Mouse (Mus musculus) intestine, embryonic 16.5 days (tissue): ENCODE data around the gene Katna1. TPM values are rescaled to one million over a fixed set of nuclear protein-coding genes. Genes with fewer than 3 reads are reported as not detected.

Experiments
- ATAC-seq: fragments of 200-750 bp; cut with Nextera tagmentation; 2 replicates; pipeline ENCODE4 v1.8.0; 2017; ENCODE audit warnings: moderate TSS enrichment, moderate library complexity
- H3K27ac ChIP-seq: fragments of 300-500 bp; sonication (generic); 2 replicates; pipeline ENCODE4 v1.5.1; 2014; ENCODE audit warnings: mild to moderate bottlenecking, low read length
- H3K27me3 ChIP-seq: fragments of 300-500 bp; sonication (generic); replicated peaks from 2 replicates; pipeline ENCODE4 v1.6.1; 2014; ENCODE audit warnings: low read length, control low read depth, mixed read lengths; ENCODE audit not compliant: control insufficient read depth, insufficient read depth
- H3K36me3 ChIP-seq: fragments of 300-500 bp; sonication (generic); 2 replicates; pipeline ENCODE4 v1.6.1; 2014; ENCODE audit warnings: low read length, control low read depth; ENCODE audit not compliant: control insufficient read depth, insufficient read depth
- H3K4me1 ChIP-seq: fragments of 300-500 bp; sonication (generic); 2 replicates; pipeline ENCODE4 v1.6.1; 2014; ENCODE audit warnings: low read length, control low read depth, mixed read lengths; ENCODE audit not compliant: control insufficient read depth, insufficient read depth
- H3K4me2 ChIP-seq: fragments of 300-500 bp; sonication (generic); 2 replicates; pipeline ENCODE4 v1.6.1; 2014; ENCODE audit warnings: low read depth, low read length, control low read depth
- H3K4me3 ChIP-seq: fragments of 300-500 bp; sonication (generic); 2 replicates; pipeline ENCODE4 v1.5.1; 2014; ENCODE audit warnings: mild to moderate bottlenecking, low read length
- H3K9ac ChIP-seq: fragments of 300-500 bp; sonication (generic); 2 replicates; pipeline ENCODE4 v1.6.1; 2014; ENCODE audit warnings: low read depth, low read length
- H3K9me3 ChIP-seq: fragments of 300-500 bp; sonication (generic); 2 replicates; pipeline ENCODE4 v1.6.1; 2016; ENCODE audit warnings: low read length, control low read depth; ENCODE audit not compliant: control insufficient read depth
- WGBS: fragments of 180-500 bp; shearing (Covaris S2); extraction: QIAGEN DNeasy Blood & Tissue Kit; methylation state at CpG from one replicate; pipeline ENCODE4 v1.1.7; 2014; 5-methylcytosine and 5-hydroxymethylcytosine counted together
- polyA plus RNA-seq: library from polyadenylated mRNA; unstranded; fragments of >200 nt; fragmentation: Nextera tagmentation; extraction: Ambion mirVana; gene quantifications from 2 replicates; pipeline ENCODE4 v1.2.1, GENCODE M21; 2015

Katna1 gene
- polyA plus RNA-seq, 1 experiment from 2014 or later: 60.4 TPM

DNA sequence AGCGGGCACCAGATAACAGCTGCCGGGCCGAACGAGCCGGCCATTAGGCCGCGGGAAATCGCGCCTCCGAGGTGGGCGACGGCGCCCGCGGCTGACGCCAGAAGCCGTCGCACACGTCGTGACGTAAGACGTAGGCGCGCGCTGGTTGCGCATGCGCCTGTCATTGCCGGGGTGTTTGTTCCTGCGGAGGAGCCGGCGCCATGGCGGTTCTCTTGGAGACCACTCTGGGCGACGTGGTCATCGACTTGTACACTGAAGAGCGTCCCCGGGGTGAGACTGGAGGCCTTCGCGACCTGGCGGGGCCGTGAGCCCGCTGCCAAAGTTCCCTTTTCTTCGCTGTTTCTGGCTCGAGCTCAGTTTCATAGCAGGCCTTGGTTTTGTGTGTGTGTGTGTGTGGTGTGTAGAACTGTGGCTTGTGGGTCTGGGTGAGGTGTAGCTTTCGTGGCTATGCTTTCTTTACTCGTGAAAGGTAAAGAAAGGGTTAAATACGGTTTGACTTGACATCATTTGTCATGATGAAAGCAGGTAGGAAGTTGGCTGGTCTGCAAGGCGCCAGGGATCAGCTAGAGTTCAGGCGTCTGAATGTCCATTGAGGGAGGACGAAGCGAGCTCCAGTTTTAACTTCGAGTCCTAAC is 67.1 kb downstream of the Katna1 start, which contains the start of the genes Ginm1 and Ppil4:
Gene Ginm1 (minus strand): TSS at position 74 of the 635 bp plus-strand sequence.
Gene Ppil4 (plus strand): TSS at position 141 of the 635 bp plus-strand sequence.
- Histone ChIP-seq H3K9me3 (no peaks in the 10 kb centered on the region), H3K36me3 (peaks cover 8% of the 10 kb centered on the region; the same call in 1 of the 2 replicates), H3K4me2 (peak within 1 kb of the TSS; percentile 83), H3K4me3 (peak within 1 kb of the TSS; percentile 94), H3K4me1 (peaks cover 13% of the 10 kb centered on the region), H3K27ac (peak within 1 kb of the TSS; percentile 63), H3K9ac (peak within 1 kb of the TSS; percentile 92), H3K27me3 (no peaks in the 10 kb centered on the region)
- ATAC-seq: peak; percentile 91
- WGBS: under 1% methylated on average over 52 of the region's 52 CpGs

DNA sequence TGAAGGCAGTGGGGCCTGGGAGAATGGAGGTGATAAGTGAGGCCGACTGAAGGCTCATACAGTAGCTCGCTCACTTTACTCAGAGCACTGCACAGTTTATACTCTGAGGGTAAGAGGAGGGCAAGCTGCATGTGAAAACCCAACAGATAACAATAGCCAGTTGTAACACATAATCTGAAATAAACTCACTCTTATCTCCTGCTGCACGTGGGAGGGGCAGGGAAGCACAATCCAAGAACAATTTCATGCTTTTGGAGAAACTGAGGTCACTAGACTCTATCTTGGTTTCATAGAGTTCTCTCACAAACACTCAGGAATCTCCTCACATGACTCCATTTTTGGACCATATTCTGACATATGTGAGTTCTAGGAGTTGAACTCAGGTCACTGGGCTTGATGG is 75.5 kb downstream of the Katna1 start:
- no peaks in the 10 kb centered on the region for H3K9me3 ChIP-seq
- H3K4me1 ChIP-seq: no peaks in the 10 kb centered on the region
- H3K4me3 ChIP-seq: no peak overlapping the region
- H3K9ac ChIP-seq: no peak overlapping the region
- ATAC-seq: no peak
- no peaks in the 10 kb centered on the region for H3K27me3 ChIP-seq
- H3K36me3 ChIP-seq: peaks cover 10% of the 10 kb centered on the region; the same call in 1 of the 2 replicates
- 91% methylated on average over 3 of the region's 3 CpGs for WGBS
- H3K27ac ChIP-seq: no peak overlapping the region
- H3K4me2 ChIP-seq: no peak overlapping the region

DNA sequence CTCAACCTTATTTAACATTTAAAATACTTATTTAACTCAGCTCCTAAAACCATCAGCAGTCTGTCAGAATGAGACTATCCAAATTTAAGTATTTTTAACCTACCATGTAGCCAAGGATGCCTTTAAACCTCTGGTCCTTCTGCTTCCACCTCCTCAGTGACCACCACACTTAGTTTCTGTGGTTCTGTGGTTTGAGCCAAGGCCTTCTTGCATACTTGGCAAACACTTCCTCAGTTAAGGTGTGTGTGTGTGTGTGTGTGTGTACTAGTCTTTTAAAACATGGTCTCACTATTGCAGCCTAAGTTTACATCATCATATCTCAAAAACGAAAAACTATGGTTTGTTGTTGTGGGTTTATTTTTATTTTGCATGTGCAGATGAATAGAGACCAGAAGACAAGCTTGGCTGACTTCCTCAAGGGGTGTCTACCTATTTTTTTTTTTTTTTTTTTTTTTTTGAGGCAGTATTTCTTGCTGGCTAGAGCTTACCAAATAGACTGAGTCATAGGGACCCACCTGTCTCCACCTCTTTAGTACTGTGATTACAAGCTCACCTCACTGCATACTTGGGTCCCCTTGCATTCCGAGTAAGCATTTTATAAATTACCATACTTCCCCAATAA is 76.8 kb downstream of the Katna1 start:
- no peaks in the 10 kb centered on the region for H3K27me3 ChIP-seq
- H3K9me3 ChIP-seq: no peaks in the 10 kb centered on the region
- H3K4me2 ChIP-seq: no peak overlapping the region
- H3K9ac ChIP-seq: no peak overlapping the region
- no peaks in the 10 kb centered on the region for H3K4me1 ChIP-seq
- whole genome bisulfite sequencing: 87% methylated on average over 2 of the region's 2 CpGs
- H3K27ac ChIP-seq: no peak overlapping the region
- ATAC-seq: no peak
- H3K36me3 ChIP-seq: peaks cover 4% of the 10 kb centered on the region; the same call in 1 of the 2 replicates
- no peak overlapping the region for H3K4me3 ChIP-seq

DNA sequence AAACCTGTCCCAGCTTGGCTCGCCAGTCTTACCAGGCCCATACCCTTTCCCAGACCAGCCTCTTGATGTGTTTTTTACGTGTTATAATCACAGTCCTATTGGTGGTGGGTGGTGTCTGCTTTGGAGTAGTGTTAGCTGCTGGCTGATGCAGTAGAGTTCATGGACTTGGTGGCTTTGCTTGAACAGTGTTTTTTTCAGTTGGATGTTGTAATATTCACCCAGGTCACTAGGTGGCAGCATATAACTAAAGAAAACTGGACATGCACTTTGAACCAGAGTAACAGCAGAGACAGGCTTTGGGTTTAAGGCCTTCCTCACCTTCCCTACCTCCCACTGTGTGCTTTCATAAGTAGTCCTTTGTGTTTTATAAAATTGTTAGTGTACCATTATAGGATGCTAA is 84.1 kb downstream of the Katna1 start:
- H3K4me1 ChIP-seq: no peaks in the 10 kb centered on the region
- H3K4me2 ChIP-seq: no peak overlapping the region
- peak; percentile 64 for ATAC-seq
- no peak overlapping the region for H3K27ac ChIP-seq
- WGBS: 52% methylated on average over 2 of the region's 2 CpGs
- no peaks in the 10 kb centered on the region for H3K27me3 ChIP-seq
- peaks cover 3% of the 10 kb centered on the region; the same call in 1 of the 2 replicates for H3K36me3 ChIP-seq
- no peak overlapping the region for H3K9ac ChIP-seq
- no peaks in the 10 kb centered on the region for H3K9me3 ChIP-seq
- H3K4me3 ChIP-seq: no peak overlapping the region

Other genes with a start within 250 kb of the Katna1 start
- gene Lrp11, start 136.2 kb upstream of the Katna1 start, polyA plus RNA-seq: 3.1 and 3.7 TPM in 2 replicates
- gene Nup43, start 58.5 kb upstream of the Katna1 start, polyA plus RNA-seq: 36.9 and 39.5 TPM in 2 replicates
- 105 and 112 TPM in 2 replicates for gene Pcmt1, start 44.9 kb upstream of the Katna1 start, polyA plus RNA-seq
- 5.7 and 7.3 TPM in 2 replicates for gene Lats1, start 44.8 kb upstream of the Katna1 start, polyA plus RNA-seq
- 70.3 and 71.2 TPM in 2 replicates for gene Ginm1, start 66.8 kb downstream of the Katna1 start, polyA plus RNA-seq
- 24.9 and 28.1 TPM in 2 replicates for gene Ppil4, start 66.9 kb downstream of the Katna1 start, polyA plus RNA-seq
- 0.67 and 0.78 TPM in 2 replicates for gene Zc3h12d, start 106.5 kb downstream of the Katna1 start, polyA plus RNA-seq
- gene Tab2, start 230.2 kb downstream of the Katna1 start, polyA plus RNA-seq: 12.8 and 12.9 TPM in 2 replicates